27 mouse cellular contexts compared by ENCODE assay signal in genomic region chr5:139314941-139315642, GRCm38 (mm10). TPM values are rescaled to one million over a fixed set of nuclear protein-coding genes. Genes with fewer than 3 reads are reported as not detected.
A peak's percentile ranks its signal among the peaks of the same experiment; 100 is the strongest.
DNase-seq lines count a peak whose midpoint lies in the region; ATAC-seq and TF ChIP-seq lines count a peak whose summit lies in the region.
"Had no signal": no experiment of that assay in that cellular context is flagged by ENCODE, and none has a peak within 500 bp of the region (broad histone marks: within the 10 kb centered on the region; RNA-seq: fewer than 3 reads in every experiment).

No protein-coding gene starts in this region.

- no peak overlapping the region for H3K4me2 ChIP-seq in kidney, embryonic 14.5 days (replicated peaks; ENCODE audit: low read depth, low read length)
- H3K4me2 ChIP-seq in CH12.LX (ENCODE audit: insufficient read depth, low read depth, poor library complexity, severe bottlenecking), result no peak overlapping the region
- no peak overlapping the region for H3K4me2 ChIP-seq in intestine, postnatal 0 days (replicated peaks; ENCODE audit: low read depth)
- H3K4me2 ChIP-seq in stomach, embryonic 16.5 days (ENCODE audit: low read depth, low read length), result no peak overlapping the region
- H3K4me2 ChIP-seq: forebrain, embryonic 13.5 days; stomach, embryonic 15.5 days had no signal

- TF ChIP-seq RAD21 in CH12.LX (IDR thresholded peaks at IDR 0.05; ENCODE audit: low read depth, low read length), result no peak

- no peaks in the 10 kb centered on the region for H3K9me3 ChIP-seq in kidney, embryonic 14.5 days (ENCODE audit: control insufficient read depth, low read length)
- H3K9me3 ChIP-seq in CH12.LX (replicated peaks; ENCODE audit: low read length), result peaks cover 6% of the 10 kb centered on the region
- H3K9me3 ChIP-seq in intestine, postnatal 0 days (ENCODE audit: control insufficient read depth), result no peaks in the 10 kb centered on the region
- H3K9me3 ChIP-seq in stomach, embryonic 16.5 days (replicated peaks; ENCODE audit: control insufficient read depth, low read length), result no peaks in the 10 kb centered on the region
- H3K9me3 ChIP-seq: forebrain, embryonic 13.5 days; G1E; hindbrain, embryonic 10.5 days; stomach, embryonic 15.5 days had no signal

- TF ChIP-seq EP300 in CH12.LX (IDR thresholded peaks at IDR 0.05; ENCODE audit: low read length), result no peak

- ATAC-seq in kidney, embryonic 14.5 days (ENCODE audit: low FRiP score, low TSS enrichment), result no peak
- no peak for ATAC-seq in intestine, postnatal 0 days
- no peak for ATAC-seq in stomach, embryonic 16.5 days (ENCODE audit: insufficient read depth, low FRiP score)
- ATAC-seq: CD4-positive, CD25-positive, alpha-beta regulatory T cell, adult 4 months; forebrain, embryonic 13.5 days; inflammation-experienced regulatory T-cells, adult 6 months; lung, postnatal 0 days; midbrain, embryonic 16.5 days had no signal

- no peaks in the 10 kb centered on the region for H3K36me3 ChIP-seq in kidney, embryonic 14.5 days (ENCODE audit: control insufficient read depth, insufficient read depth, low read length)
- peaks cover 28 to 63% of the 10 kb centered on the region in 2 experiments for H3K36me3 ChIP-seq in CH12.LX (replicated peaks in 1 of 2; ENCODE audit: control insufficient read depth in 1 of 2, insufficient read depth in 1 of 2, low read length in 1 of 2)
- H3K36me3 ChIP-seq in intestine, postnatal 0 days (ENCODE audit: control insufficient read depth, insufficient read depth), result no peaks in the 10 kb centered on the region
- H3K36me3 ChIP-seq in stomach, embryonic 16.5 days (ENCODE audit: control insufficient read depth, insufficient read depth, low read length), result no peaks in the 10 kb centered on the region
- H3K36me3 ChIP-seq: G1E; hindbrain, embryonic 10.5 days; stomach, embryonic 15.5 days had no signal

- dilution Hi-C loops in CH12.LX (cut with MboI; ENCODE audit: extremely low pct_ligation_motif_present, extremely low pct_unique_long_range_greater_than_20kb, low sequenced_read_pairs), result no loop called here

- in situ Hi-C loops in CH12.LX (cut with MboI; ENCODE audit: low pct_ligation_motif_present, low pct_unique_long_range_greater_than_20kb, low sequenced_read_pairs), result no loop called here

- DNase-seq in kidney, adult 18-20 months, result peak; percentile 73
- no peak for DNase-seq in CH12.LX (ENCODE audit: extremely low read depth)
- DNase-seq in frontal cortex, postnatal 36 days (ENCODE audit: low spot score in 2 of 2), result no peak
- DNase-seq in lung, postnatal 25 days (ENCODE audit: low spot score), result no peak
- DNase-seq: adrenal gland, postnatal 25 days; cerebellum, adult 11 months; gastrocnemius, postnatal 36 days; layer of hippocampus, adult 9-11 months; left cerebral cortex, postnatal 4 days; liver; right cerebral cortex, postnatal 25 days had no signal

- no peak overlapping the region for H3K27ac ChIP-seq in kidney, embryonic 14.5 days (ENCODE audit: low read depth, low read length)
- H3K27ac ChIP-seq in CH12.LX (ENCODE audit: insufficient read depth, low read depth), result peak overlapping the region; percentile 18; the same call in 1 of the 2 replicates
- H3K27ac ChIP-seq in intestine, postnatal 0 days (ENCODE audit: low read depth, low read length), result peak overlapping the region; percentile 50
- 0 out of 2 replicates have a peak overlapping the region, but pooled peaks have one; percentile 17 for H3K27ac ChIP-seq in stomach, embryonic 16.5 days (ENCODE audit: low read length)
- H3K27ac ChIP-seq: forebrain, embryonic 13.5 days; hindbrain, embryonic 10.5 days; left cerebral cortex, adult 2 months; stomach, embryonic 15.5 days had no signal

- no peaks in the 10 kb centered on the region for H3K4me1 ChIP-seq in kidney, embryonic 14.5 days (ENCODE audit: control insufficient read depth, insufficient read depth, low read length)
- H3K4me1 ChIP-seq in CH12.LX (ENCODE audit: control insufficient read depth in 1 of 2, insufficient read depth in 2 of 2), result peaks cover 37 to 70% of the 10 kb centered on the region in 2 experiments
- H3K4me1 ChIP-seq in intestine, postnatal 0 days (replicated peaks; ENCODE audit: control insufficient read depth, insufficient read depth, low read length), result peaks cover 12% of the 10 kb centered on the region; the same call in 1 of the 2 replicates
- peaks cover 11% of the 10 kb centered on the region; the same call in 1 of the 2 replicates for H3K4me1 ChIP-seq in stomach, embryonic 16.5 days (ENCODE audit: control insufficient read depth, insufficient read depth, low read length)
- H3K4me1 ChIP-seq: forebrain, embryonic 13.5 days had no signal

- TF ChIP-seq POLR2A in CH12.LX (IDR thresholded peaks at IDR 0.05; ENCODE audit: low read depth, low read length), result no peak

- H3K4me3 ChIP-seq in kidney, embryonic 14.5 days (ENCODE audit: low read length), result no peak overlapping the region
- no peak overlapping the region for H3K4me3 ChIP-seq in CH12.LX (replicated peaks in 1 of 3; ENCODE audit: low read depth in 2 of 3, low read length in 2 of 3, poor library complexity in 1 of 3)
- no peak overlapping the region for H3K4me3 ChIP-seq in intestine, postnatal 0 days (ENCODE audit: low read depth, low read length)
- no peak overlapping the region for H3K4me3 ChIP-seq in stomach, embryonic 16.5 days (replicated peaks; ENCODE audit: low read length)
- H3K4me3 ChIP-seq: forebrain, embryonic 13.5 days; hindbrain, embryonic 10.5 days; left cerebral cortex, adult 2 months; stomach, embryonic 15.5 days had no signal

- no peak for TF ChIP-seq CTCF in CH12.LX (conservative IDR thresholded peaks at IDR 0.05 in 1 of 2, IDR thresholded peaks at IDR 0.05 in 1 of 2; ENCODE audit: low read depth in 2 of 2, low read length in 2 of 2)
- no peak for TF ChIP-seq CTCF in intestine, postnatal 0 days (IDR thresholded peaks at IDR 0.05; ENCODE audit: low read depth)

- H3K27me3 ChIP-seq in kidney, embryonic 14.5 days (ENCODE audit: control insufficient read depth, insufficient read depth, low read length), result no peaks in the 10 kb centered on the region
- H3K27me3 ChIP-seq in CH12.LX (replicated peaks), result no peaks in the 10 kb centered on the region
- H3K27me3 ChIP-seq in intestine, postnatal 0 days (replicated peaks; ENCODE audit: control insufficient read depth, insufficient read depth, low read length), result no peaks in the 10 kb centered on the region
- no peaks in the 10 kb centered on the region for H3K27me3 ChIP-seq in stomach, embryonic 16.5 days (ENCODE audit: control insufficient read depth, insufficient read depth, low read length)
- H3K27me3 ChIP-seq: stomach, embryonic 15.5 days had no signal

- 84% methylated on average over 12 of the region's 12 CpGs for WGBS in kidney, embryonic 14.5 days
- 57% methylated on average over 12 of the region's 12 CpGs for WGBS in intestine, postnatal 0 days
- WGBS in stomach, embryonic 16.5 days, result 76% methylated on average over 12 of the region's 12 CpGs

- H3K9ac ChIP-seq in kidney, embryonic 14.5 days (ENCODE audit: low read depth, low read length), result no peak overlapping the region
- no peak overlapping the region for H3K9ac ChIP-seq in CH12.LX (ENCODE audit: insufficient read depth, low read depth)
- H3K9ac ChIP-seq in intestine, postnatal 0 days (ENCODE audit: low read depth, low read length), result no peak overlapping the region
- H3K9ac ChIP-seq in stomach, embryonic 16.5 days (ENCODE audit: low read length), result no peak overlapping the region
- H3K9ac ChIP-seq: forebrain, embryonic 13.5 days; stomach, embryonic 15.5 days had no signal

- peaks cover 86% of the 10 kb centered on the region for H3K79me2 ChIP-seq in CH12.LX (replicated peaks; ENCODE audit: control insufficient read depth, extremely low read depth, insufficient read depth, poor library complexity, severe bottlenecking)

TF ChIP-seq in CH12.LX, 34 proteins besides CTCF, POLR2A, EP300 and RAD21:
- TF ChIP-seq MXI1 (IDR thresholded peaks at IDR 0.05; ENCODE audit: low read depth, low read length) (no peak), ZMIZ1 (IDR thresholded peaks at IDR 0.05; ENCODE audit: low read depth, low read length) (no peak), MEF2A (IDR thresholded peaks at IDR 0.05; ENCODE audit: borderline replicate concordance, low read depth, low read length) (no peak), IRF4 (IDR thresholded peaks at IDR 0.05; ENCODE audit: low read depth, low read length) (no peak), MAZ (IDR thresholded peaks at IDR 0.05; ENCODE audit: low read depth, low read length) (no peak), MAX (IDR thresholded peaks at IDR 0.05; ENCODE audit: low read length) (no peak), NRF1 (IDR thresholded peaks at IDR 0.05; ENCODE audit: low read depth, low read length) (no peak), ZKSCAN1 (IDR thresholded peaks at IDR 0.05; ENCODE audit: borderline replicate concordance, low read depth, low read length) (no peak), KAT2A (IDR thresholded peaks at IDR 0.05; ENCODE audit: insufficient replicate concordance, low read length) (no peak), E2F4 (IDR thresholded peaks at IDR 0.05; ENCODE audit: insufficient replicate concordance, low read depth, low read length) (no peak), USF1 (IDR thresholded peaks at IDR 0.05; ENCODE audit: low read depth, low read length) (no peak), NELFE (IDR thresholded peaks at IDR 0.05; ENCODE audit: low read depth, low read length) (no peak)

RNA-seq across cellular contexts. Expression of gene Adap1, which starts 10.3 kb away (rescaled TPM):
- polyA plus RNA-seq in kidney, embryonic 14.5 days (2014; fragmentation: Nextera tagmentation; extraction: Ambion mirVana), result 0.89 and 1.2 TPM in 2 replicates
- total RNA-seq in CH12.LX (2012; rRNA removed), result 73.2 and 93.9 TPM in 2 replicates
- total RNA-seq in CH12.LX (2014; rRNA removed), result 53.9 and 55.3 TPM in 2 replicates
- 61.8 and 70.7 TPM in 2 replicates for polyA plus RNA-seq in CH12.LX (2012; ENCODE audit: insufficient read length, low read depth)
- polyA plus RNA-seq in intestine, postnatal 0 days (2015; fragmentation: Nextera tagmentation; extraction: Ambion mirVana), result 33.4 and 33.8 TPM in 2 replicates
- polyA plus RNA-seq in stomach, embryonic 16.5 days (2015; fragmentation: Nextera tagmentation; extraction: Ambion mirVana), result 2.4 and 2.6 TPM in 2 replicates

RNA-seq across cellular contexts. Expression of gene Cox19, which starts 36.1 kb away (rescaled TPM):
- 105 and 119 TPM in 2 replicates for polyA plus RNA-seq in kidney, embryonic 14.5 days (2014; fragmentation: Nextera tagmentation; extraction: Ambion mirVana)
- total RNA-seq in CH12.LX (2012; rRNA removed), result 30.1 and 38.8 TPM in 2 replicates
- 32.1 and 32.3 TPM in 2 replicates for total RNA-seq in CH12.LX (2014; rRNA removed)
- polyA plus RNA-seq in CH12.LX (2012; ENCODE audit: insufficient read length, low read depth), result 70.1 and 74.0 TPM in 2 replicates
- 181 and 184 TPM in 2 replicates for polyA plus RNA-seq in intestine, postnatal 0 days (2015; fragmentation: Nextera tagmentation; extraction: Ambion mirVana)
- polyA plus RNA-seq in stomach, embryonic 16.5 days (2015; fragmentation: Nextera tagmentation; extraction: Ambion mirVana), result 107 and 114 TPM in 2 replicates

RNA-seq across cellular contexts. Expression of gene Cyp2w1, which starts 37.3 kb away (rescaled TPM):
- not detected in 2 replicates for polyA plus RNA-seq in kidney, embryonic 14.5 days (2014; fragmentation: Nextera tagmentation; extraction: Ambion mirVana)
- not detected in 2 replicates for total RNA-seq in CH12.LX (2012; rRNA removed)
- not detected in 2 replicates for total RNA-seq in CH12.LX (2014; rRNA removed)
- polyA plus RNA-seq in CH12.LX (2012; ENCODE audit: insufficient read length, low read depth), result not detected in 2 replicates
- 15.8 and 18.1 TPM in 2 replicates for polyA plus RNA-seq in intestine, postnatal 0 days (2015; fragmentation: Nextera tagmentation; extraction: Ambion mirVana)
- polyA plus RNA-seq in stomach, embryonic 16.5 days (2015; fragmentation: Nextera tagmentation; extraction: Ambion mirVana), result 11.4 and 11.5 TPM in 2 replicates
- total RNA-seq: adrenal gland, postnatal 25 days; G1E; gastrocnemius, postnatal 36 days; left cerebral cortex, adult 2 months; left cerebral cortex, postnatal 4 days; megakaryocyte, adult 5-6 weeks; neutrophil, adult 5-6 weeks had no signal
- polyA plus RNA-seq: CD4-positive, CD25-positive, alpha-beta regulatory T cell, adult 4 months; forebrain, embryonic 13.5 days; G1E; heart, embryonic 16.5 days; hindbrain, embryonic 10.5 days; inflammation-experienced regulatory T-cells, adult 6 months; lung, postnatal 0 days; midbrain, embryonic 16.5 days; thymus, postnatal 0 days had no signal

Comparison
In these comparisons a context has a peak if more than half of its experiments do, and no peak if none do; other contexts are left out.
1. RNA of gene Cyp2w1, which starts 37.3 kb away (polyA plus RNA-seq): 15.8 to 18.1 TPM in intestine, postnatal 0 days and 11.4 to 11.5 TPM in stomach, embryonic 16.5 days; not detected in kidney, embryonic 14.5 days and not detected in CH12.LX; every median in the first group is over 10 times any median in the second.